Mouse (Mus musculus) embryonic facial prominence, embryonic 15.5 days (tissue): ENCODE results near the gene Olfr801. TPM values are rescaled to one million over a fixed set of nuclear protein-coding genes. Genes with fewer than 3 reads are reported as not detected.

Experiments used
- polyA plus RNA-seq: library from polyadenylated mRNA; unstranded; fragments of >200 nt; fragmentation: Nextera tagmentation; extraction: Ambion mirVana; gene quantifications from 2 replicates; pipeline ENCODE4 v1.2.1, GENCODE M21; 2015

The Olfr801 gene
- polyA plus RNA-seq, 1 experiment from 2014 or later: not detected

Other genes starting within 250 kb of the Olfr801 start
- gene Olfr786, start 246.6 kb downstream of the Olfr801 start, polyA plus RNA-seq: 0.17 TPM in 1 of 2 replicates, not detected in the other
- gene Olfr787, start 212.0 kb downstream of the Olfr801 start, polyA plus RNA-seq: not detected in 2 replicates
- gene Olfr788, start 202.9 kb downstream of the Olfr801 start, polyA plus RNA-seq: not detected in 2 replicates
- 0.05 TPM in 1 of 2 replicates, not detected in the other for gene Olfr789, start 189.1 kb downstream of the Olfr801 start, polyA plus RNA-seq
- not detected in 2 replicates for gene Olfr790, start 175.4 kb downstream of the Olfr801 start, polyA plus RNA-seq
- 0.07 and 0.21 TPM in 2 replicates for gene Olfr791, start 152.1 kb downstream of the Olfr801 start, polyA plus RNA-seq
- 0.24 TPM in 1 of 2 replicates, not detected in the other for gene Olfr792, start 134.7 kb downstream of the Olfr801 start, polyA plus RNA-seq
- gene Olfr794, start 106.2 kb downstream of the Olfr801 start, polyA plus RNA-seq: not detected in 2 replicates
- not detected in 2 replicates for gene Olfr796, start 61.3 kb downstream of the Olfr801 start, polyA plus RNA-seq
- gene Olfr798, start 45.9 kb downstream of the Olfr801 start, polyA plus RNA-seq: 0.04 and 0.12 TPM in 2 replicates
- gene Olfr799, start 36.4 kb downstream of the Olfr801 start, polyA plus RNA-seq: not detected in 2 replicates
- gene Olfr800, start 16.2 kb downstream of the Olfr801 start, polyA plus RNA-seq: not detected in 2 replicates
- 0.03 and 0.07 TPM in 2 replicates for gene Olfr802, start 14.3 kb upstream of the Olfr801 start, polyA plus RNA-seq
- not detected in 2 replicates for gene Olfr803, start 20.4 kb upstream of the Olfr801 start, polyA plus RNA-seq
- not detected in 2 replicates for gene Olfr804, start 29.3 kb upstream of the Olfr801 start, polyA plus RNA-seq
- 0.05 TPM in 1 of 2 replicates, not detected in the other for gene Olfr805, start 55.5 kb upstream of the Olfr801 start, polyA plus RNA-seq
- gene Olfr806, start 68.1 kb upstream of the Olfr801 start, polyA plus RNA-seq: not detected in 2 replicates
- 0.17 TPM in 1 of 2 replicates, not detected in the other for gene Olfr807, start 83.9 kb upstream of the Olfr801 start, polyA plus RNA-seq
- not detected in 2 replicates for gene Olfr808, start 91.6 kb upstream of the Olfr801 start, polyA plus RNA-seq
- 0.17 TPM in 1 of 2 replicates, not detected in the other for gene Olfr809, start 100.8 kb upstream of the Olfr801 start, polyA plus RNA-seq
- gene Olfr810, start 121.1 kb upstream of the Olfr801 start, polyA plus RNA-seq: 0.26 and 0.44 TPM in 2 replicates
- not detected in 2 replicates for gene Olfr811, start 130.5 kb upstream of the Olfr801 start, polyA plus RNA-seq
- gene Olfr812, start 172.2 kb upstream of the Olfr801 start, polyA plus RNA-seq: 0.13 and 0.41 TPM in 2 replicates
- 0.20 and 0.33 TPM in 2 replicates for gene Olfr813, start 181.5 kb upstream of the Olfr801 start, polyA plus RNA-seq
- gene Olfr814, start 206.0 kb upstream of the Olfr801 start, polyA plus RNA-seq: not detected in 2 replicates
- gene Olfr815, start 232.0 kb upstream of the Olfr801 start, polyA plus RNA-seq: 0.17 TPM in 1 of 2 replicates, not detected in the other
- gene Olfr816, start 241.7 kb upstream of the Olfr801 start, polyA plus RNA-seq: not detected in 2 replicates